Mouse (Mus musculus): Measurements from ENCODE around the gene Ttc32. TPM values are rescaled to one million over a fixed set of nuclear protein-coding genes. Genes with fewer than 3 reads are reported as not detected.

Gene Ttc32
- total RNA-seq, 4 experiments from 2014 or later: 5.0 to 7.2 (median 5.4) TPM

DNA sequence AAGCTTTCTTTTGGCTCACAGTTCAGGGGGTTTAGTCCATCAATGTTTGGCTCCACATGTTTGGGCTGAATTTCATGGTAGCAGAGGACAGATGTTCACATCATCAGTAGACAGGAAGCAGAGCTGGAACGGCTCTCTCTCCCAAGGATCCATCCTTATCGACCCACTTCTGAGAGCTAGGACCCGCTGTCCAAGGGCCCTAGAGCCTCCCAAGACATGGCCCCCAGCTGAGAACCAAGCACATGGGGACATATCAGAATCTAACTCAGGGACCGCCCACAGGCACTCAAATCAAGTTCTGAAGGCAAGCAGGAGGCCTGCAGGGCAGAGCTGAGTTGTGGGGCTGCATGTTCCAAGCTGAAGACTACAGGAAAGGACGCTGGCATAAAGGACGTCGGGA lies 14.9 kb downstream of the Ttc32 start:
- DNase-seq (ENCODE audit: low spot score in 2 of 2): no peak

DNA sequence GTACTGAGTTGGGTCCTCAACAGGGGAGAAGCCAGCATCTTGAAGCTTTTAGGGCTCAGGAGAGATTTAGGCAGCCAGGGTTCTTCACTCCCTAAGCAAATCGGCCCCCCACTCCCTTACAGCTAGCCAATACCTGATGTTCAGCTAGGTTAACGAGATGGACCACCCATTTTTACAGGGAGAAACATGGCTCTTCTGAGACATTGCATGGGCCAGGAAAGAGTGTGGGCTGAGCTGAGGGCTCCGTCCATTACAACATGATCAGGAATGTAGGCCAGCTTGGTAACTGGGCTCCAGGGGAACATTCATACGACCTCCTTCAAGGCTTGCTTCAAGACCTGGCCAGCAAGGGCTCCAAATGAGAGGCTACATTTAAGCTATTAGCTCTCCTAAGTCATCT lies 16.9 kb downstream of the Ttc32 start:
- no peak for DNase-seq (ENCODE audit: low spot score in 2 of 2)

DNA sequence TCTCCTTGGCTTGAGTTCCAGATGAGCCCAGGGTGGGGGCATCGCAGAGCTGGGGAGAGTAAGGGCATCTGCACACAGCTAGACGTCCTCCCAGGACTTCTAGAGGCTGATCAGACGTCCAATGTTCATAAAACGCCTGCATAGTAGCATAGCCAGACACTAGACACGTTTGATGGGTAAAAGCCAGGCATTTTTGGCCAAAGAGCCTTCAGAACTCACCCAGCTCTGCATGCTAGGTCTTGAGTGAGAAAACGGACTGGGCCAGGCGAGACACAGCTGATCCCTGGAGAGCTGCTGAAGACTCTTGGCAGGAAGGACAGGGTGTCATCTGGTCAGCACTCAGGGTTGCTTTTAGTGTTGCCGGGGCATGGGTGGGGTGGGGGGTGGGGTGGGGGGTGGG lies 18.3 kb downstream of the Ttc32 start:
- no peak for DNase-seq (ENCODE audit: low spot score in 2 of 2)

DNA sequence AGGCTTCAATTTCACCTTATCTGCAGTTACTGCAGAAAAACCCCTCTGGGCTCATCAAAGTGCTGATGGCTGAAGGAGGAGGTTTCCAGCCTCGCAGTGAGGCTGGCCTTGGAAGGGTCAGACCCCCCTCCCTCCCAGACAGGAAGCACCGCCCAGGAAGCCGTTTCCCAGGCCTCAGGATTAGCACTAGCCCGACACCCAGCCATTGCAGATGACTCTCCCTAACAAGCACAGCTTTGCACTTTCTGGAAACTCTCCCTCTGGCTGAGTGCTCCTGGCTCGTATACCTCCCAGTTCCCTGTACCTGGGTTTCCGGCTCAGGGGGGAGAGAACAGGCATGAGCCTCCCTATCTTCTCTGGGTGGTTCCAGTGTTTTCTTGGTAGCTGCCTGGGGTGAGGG lies 21.0 kb downstream of the Ttc32 start:
- DNase-seq (ENCODE audit: low spot score in 2 of 2): no peak

DNA sequence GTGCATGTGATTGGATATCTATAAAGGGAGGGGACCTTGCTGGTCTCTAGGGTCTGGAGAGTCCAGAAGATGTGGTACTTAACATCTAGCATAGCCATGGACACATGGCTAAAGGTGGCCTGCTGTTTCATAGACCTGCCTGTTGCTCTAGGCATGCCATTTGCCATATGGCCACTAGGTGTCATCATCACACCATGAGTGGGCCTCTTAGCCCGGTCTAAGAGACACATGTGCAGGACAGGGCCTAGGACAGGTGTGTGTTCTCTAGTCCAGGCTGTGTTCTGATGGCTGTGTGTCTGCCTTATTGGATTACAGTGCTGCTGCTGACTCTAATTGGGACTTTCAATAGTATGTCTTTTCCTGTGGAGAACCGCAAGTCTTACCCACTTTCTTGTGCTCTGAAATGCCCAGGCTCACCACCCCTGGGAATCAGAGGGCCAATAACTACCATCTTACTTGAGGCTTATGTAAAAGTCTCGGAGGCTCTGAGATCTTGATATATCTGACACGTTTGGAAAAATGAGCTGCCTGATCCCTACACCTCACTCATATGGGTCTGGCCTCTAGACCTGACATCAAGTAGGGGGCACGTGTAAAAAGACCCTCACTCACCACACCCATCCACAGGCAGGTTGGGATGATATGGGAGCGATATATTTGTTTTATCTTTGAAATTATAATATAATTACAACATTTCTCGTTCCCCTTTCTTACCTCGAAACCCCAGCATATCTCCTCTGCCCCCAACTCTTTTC lies 22.5 kb downstream of the Ttc32 start:
- DNase-seq (ENCODE audit: low spot score in 2 of 2): peak; percentile 64 to 85

DNA sequence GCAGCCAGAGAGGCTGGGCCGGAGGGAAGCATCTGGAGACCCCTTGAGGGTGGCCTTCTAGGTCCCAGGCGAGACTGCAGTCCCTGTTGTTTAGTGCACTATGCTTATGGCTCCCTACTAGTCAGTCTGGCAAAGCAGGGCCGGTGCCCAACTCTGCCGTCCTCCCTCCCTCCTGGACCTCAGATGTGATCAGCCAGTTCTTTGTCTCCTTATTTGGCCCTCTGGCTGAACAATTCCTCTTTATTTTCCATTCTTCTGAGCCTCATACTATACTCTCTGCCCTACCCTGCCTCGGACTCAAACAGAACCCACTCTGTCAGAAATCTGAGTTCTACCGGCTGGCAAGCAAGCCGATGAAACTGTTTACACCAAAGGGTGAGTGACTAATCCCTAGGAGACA lies 23.5 kb downstream of the Ttc32 start:
- DNase-seq (ENCODE audit: low spot score in 2 of 2): peak; percentile 17 to 24

DNA sequence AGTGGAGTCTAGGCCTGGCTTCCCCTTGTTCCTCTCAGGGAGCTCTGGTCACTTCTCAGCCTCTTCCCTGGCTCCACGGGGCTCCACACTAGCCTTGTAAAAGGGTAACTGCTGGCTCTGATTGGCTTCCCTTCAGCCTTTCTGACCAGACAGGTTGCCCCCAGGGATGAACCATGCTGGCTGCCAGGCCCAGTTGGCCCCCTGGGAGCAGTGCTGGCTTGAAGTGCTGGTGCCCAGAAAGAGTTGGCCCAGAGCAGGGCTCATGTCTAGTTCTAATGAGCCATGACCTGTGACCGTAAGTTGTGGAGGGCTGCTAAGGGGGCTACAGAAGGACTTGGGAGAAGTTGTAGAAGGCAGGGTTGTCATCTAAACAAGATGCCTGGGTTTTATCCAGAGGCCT lies 24.2 kb downstream of the Ttc32 start:
- DNase-seq (ENCODE audit: low spot score in 2 of 2): no peak

DNA sequence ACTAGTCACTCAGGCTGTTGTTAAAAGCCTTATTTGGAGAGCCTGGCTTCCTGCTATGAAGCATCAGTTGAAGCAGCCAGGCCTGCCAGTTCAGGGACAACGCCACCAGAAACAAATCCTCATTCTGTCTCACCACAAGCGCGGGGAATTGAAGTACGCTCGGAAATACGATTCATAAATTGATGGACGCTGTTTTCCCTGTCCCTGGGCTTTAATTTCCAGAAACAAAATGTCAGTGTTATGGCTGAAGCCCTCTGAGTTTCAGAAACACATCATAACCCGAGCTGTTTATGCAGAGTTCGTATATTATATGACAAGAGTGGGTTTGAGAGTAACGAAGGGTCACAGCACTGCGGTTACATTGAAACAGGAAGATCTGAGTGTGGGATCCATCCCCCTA lies 25.5 kb downstream of the Ttc32 start:
- DNase-seq (ENCODE audit: low spot score in 2 of 2): no peak

DNA sequence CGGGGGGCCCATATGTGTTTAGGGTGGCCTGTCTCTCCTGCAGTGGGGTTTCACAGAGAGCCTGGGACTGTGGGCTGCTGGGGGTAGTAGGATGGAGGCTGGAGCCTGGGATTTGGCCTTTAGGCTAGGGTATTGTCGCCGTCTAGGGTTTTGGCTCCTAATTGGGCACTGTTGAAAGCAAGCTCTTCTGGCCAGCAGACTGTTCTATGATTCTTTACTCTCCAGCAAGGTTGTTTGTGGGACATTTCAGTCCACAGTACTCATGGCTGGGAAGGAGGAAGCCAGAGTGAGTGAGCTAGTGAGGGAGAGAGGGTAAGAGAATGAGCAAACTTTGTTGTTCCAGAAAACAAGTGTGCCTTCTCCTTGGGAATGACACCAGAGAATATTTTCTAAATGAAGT lies 29.7 kb downstream of the Ttc32 start:
- no peak for DNase-seq (ENCODE audit: low spot score in 2 of 2)

DNA sequence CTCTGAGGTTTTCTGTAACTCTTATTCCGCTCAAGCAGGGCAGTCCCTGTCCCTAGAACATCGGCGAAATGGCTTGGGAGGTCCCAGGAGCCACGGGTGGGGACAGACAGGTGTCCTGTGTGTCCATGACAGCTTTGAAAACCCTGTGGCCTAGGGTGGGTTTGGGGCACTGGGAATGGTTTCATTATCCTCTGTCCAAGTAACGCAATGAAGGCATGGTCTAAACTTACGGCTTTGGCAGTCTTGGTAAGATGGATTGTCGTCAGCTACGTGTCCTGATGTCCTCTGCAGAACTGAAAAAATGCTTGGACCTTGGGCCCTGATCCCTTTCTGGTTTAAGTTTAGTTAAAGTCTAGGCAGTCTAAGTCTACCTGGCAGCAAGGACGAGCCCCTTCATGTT lies 30.2 kb downstream of the Ttc32 start:
- DNase-seq (ENCODE audit: low spot score in 2 of 2): no peak

DNA sequence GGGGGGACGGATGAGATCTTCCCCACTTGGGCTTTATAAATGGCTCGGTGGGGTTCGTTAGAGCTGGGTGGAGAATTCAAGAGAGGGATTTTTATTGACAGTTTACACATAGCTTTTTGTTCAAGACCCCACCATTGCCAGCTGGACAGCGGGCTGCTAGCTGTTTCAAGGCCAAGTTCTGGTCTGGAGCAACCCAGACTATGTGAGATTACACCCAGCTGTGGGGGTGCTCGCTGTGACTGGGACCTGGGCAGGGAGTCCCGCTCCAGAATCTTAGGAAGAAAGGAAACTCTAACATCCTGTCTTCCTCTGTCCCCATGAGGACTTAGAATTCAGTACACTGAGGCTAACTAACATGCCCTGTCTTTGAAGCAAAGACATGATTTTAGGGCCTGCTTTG lies 33.8 kb downstream of the Ttc32 start:
- DNase-seq (ENCODE audit: low spot score in 2 of 2): no peak

DNA sequence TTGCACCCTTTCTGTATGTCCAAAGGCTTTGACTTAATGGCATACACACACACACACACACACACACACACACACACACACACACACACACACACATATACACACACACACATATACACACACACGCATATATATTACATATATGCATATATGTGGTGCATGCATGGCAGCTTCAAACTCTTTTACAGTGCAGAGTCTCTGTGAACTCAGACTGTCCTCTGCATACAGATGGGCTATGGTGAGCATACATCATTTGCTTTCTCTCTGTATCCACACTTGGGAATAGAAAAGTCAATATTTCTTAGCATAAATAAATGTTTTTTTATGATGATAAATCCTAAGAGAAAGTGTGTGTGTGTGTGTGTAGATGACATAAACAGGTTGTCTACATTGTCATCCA lies 41.3 kb downstream of the Ttc32 start:
- no peak for DNase-seq (ENCODE audit: low spot score in 2 of 2)

DNA sequence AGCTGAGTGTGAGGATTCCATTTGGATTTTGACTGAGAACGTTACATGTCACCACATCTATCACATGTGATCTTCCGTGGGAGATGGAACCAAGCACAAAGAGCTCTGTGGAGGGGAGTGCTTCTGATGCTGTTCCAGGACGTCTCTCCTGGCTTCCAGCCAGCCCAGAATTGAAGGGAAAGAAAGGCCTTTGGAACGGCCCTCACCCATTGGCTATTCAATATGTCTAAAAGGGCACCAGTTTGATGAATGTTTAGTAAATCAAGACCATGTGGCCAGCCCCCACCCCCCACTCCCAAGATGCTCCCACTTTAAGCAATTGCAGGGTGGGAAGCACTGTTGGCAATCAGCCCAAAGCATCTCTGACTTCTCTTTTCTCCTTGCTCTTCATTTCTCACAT lies 41.7 kb downstream of the Ttc32 start:
- DNase-seq (ENCODE audit: low spot score in 2 of 2): no peak

DNA sequence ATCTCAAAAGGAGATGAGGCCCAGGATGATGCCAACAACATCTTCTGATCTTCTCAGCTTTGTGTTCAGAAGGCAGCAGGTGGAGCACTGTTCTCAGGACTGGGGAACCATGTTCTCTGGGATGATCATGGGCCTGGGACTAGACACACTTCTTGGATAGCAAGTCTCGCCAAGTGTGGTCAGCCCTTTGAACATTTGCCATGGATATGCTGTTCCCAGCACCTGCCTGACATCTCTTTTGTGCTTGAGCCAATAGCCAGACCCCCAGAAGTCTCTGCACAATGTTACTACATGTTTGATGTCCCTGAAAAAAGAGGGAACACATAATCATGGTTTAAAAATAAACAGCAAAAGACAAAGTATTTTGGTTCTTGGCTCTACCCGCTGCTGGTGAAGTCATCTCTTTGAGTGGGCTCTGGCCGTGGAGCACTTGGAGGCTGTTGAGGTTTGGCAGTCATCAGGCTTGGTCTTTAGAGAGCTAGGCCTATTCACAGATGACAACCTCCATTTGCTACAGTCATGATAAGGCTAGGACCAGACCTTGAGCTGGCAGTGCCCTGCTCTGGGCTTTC lies 47.8 kb downstream of the Ttc32 start:
- no peak for DNase-seq (ENCODE audit: low spot score in 2 of 2)

DNA sequence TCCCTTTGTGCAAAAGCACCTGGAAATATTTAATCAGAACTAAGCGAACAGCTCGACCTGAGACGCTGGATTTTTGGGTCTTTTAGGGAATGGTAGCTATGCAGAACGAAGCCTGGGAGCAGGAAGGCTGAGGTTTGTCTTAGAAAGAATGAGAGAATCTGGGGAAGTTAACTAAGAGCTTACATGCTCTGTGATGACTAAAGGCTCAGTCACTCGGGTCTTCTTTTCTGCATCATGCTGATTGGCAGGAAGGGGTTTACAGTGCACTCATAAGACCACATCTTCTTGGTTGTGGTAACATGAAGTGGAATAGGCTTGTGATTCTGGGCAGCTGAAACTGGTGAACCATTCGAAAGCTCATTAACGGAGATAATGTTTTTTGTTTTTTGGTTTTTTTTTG lies 60.4 kb downstream of the Ttc32 start:
- no peak for DNase-seq (ENCODE audit: low spot score in 2 of 2)

Other genes starting within 250 kb of the Ttc32 start
- gene Laptm4a, start 108.3 kb upstream of the Ttc32 start, total RNA-seq (2022): 100 to 1,000 TPM; 209 to 255 (median 223) TPM
- gene Matn3, start 82.1 kb upstream of the Ttc32 start, total RNA-seq (2022): under 1 TPM in 1 of 4 experiments, not detected in 3; 0.10 TPM
- 10 to 100 TPM; 43.0 to 59.8 (median 44.9) TPM for gene Wdr35, start 56.1 kb upstream of the Ttc32 start, total RNA-seq (2022)

Measured in layer of hippocampus, adult 8-10 months (tissue).